Comparison of ENCODE assay signal across 9 mouse cellular contexts in genomic region chr14:119040253-119040652, GRCm38 (mm10). TPM values are rescaled to one million over a fixed set of nuclear protein-coding genes. Genes with fewer than 3 reads are reported as not detected.
A peak's percentile ranks its signal among the peaks of the same experiment; 100 is the strongest.
DNase-seq lines count a peak whose midpoint lies in the region; ATAC-seq and TF ChIP-seq lines count a peak whose summit lies in the region.
"Had no signal": no experiment of that assay in that cellular context is flagged by ENCODE, and none has a peak within 500 bp of the region (broad histone marks: within the 10 kb centered on the region; RNA-seq: fewer than 3 reads in every experiment).

No protein-coding gene starts in this region.

- TF ChIP-seq EP300 in heart, adult 2 months (IDR thresholded peaks at IDR 0.05; ENCODE audit: insufficient read depth, low read depth, low read length) = no peak

- H3K79me2 ChIP-seq in heart, adult 2 months (replicated peaks; ENCODE audit: control insufficient read depth, insufficient read depth, low read length) = no peaks in the 10 kb centered on the region

- no peak for TF ChIP-seq POLR2A in heart, adult 2 months (IDR thresholded peaks at IDR 0.05; ENCODE audit: insufficient read depth, low read depth, low read length)

- 71% methylated on average over 1 of the region's 1 CpGs for WGBS in heart, adult 2 months
- WGBS in hindbrain, postnatal 0 days = 57% methylated on average over 1 of the region's 1 CpGs

- H3K9ac ChIP-seq in heart, adult 2 months (ENCODE audit: low read depth, low read length) = no peak overlapping the region
- no peak overlapping the region for H3K9ac ChIP-seq in hindbrain, postnatal 0 days (replicated peaks; ENCODE audit: low read length)
- H3K9ac ChIP-seq: heart, embryonic 15.5 days had no signal

- H3K4me2 ChIP-seq in hindbrain, postnatal 0 days (ENCODE audit: low read depth, low read length) = no peak overlapping the region
- H3K4me2 ChIP-seq: heart, embryonic 15.5 days had no signal

- ATAC-seq in hindbrain, postnatal 0 days = 0 out of 2 replicates have a peak, but pooled peaks have one; percentile 47

- H3K27me3 ChIP-seq in heart, adult 2 months (ENCODE audit: control insufficient read depth, insufficient read depth, low read length) = no peaks in the 10 kb centered on the region
- no peaks in the 10 kb centered on the region for H3K27me3 ChIP-seq in hindbrain, postnatal 0 days (ENCODE audit: insufficient read depth, low read length)
- H3K27me3 ChIP-seq: heart, embryonic 15.5 days had no signal

- H3K4me1 ChIP-seq in heart, adult 2 months (ENCODE audit: control insufficient read depth, insufficient read depth, low read length) = no peaks in the 10 kb centered on the region
- no peaks in the 10 kb centered on the region for H3K4me1 ChIP-seq in hindbrain, postnatal 0 days (ENCODE audit: insufficient read depth, low read length)

- H3K4me3 ChIP-seq in heart, adult 2 months = no peak overlapping the region
- H3K4me3 ChIP-seq in hindbrain, postnatal 0 days (ENCODE audit: low read length) = no peak overlapping the region
- H3K4me3 ChIP-seq: heart, embryonic 15.5 days had no signal

- peak; percentile 74 for TF ChIP-seq CTCF in heart, adult 2 months (IDR thresholded peaks at IDR 0.05)
- peak; percentile 75 for TF ChIP-seq CTCF in hindbrain, postnatal 0 days (IDR thresholded peaks at IDR 0.05; ENCODE audit: low read depth)

- intact Hi-C loops in heart, adult 2 months (cut with DNase I) = loop anchor here (5.0 kb wide), 1 partner anchor 1022 kb away; no protein-coding TSS in a partner anchor
- intact Hi-C loops in heart, postnatal 25 days (cut with DNase I) = loop anchor here (5.0 kb wide), 2 partner anchors 812 to 1022 kb away; no protein-coding TSS in a partner anchor

- no peaks in the 10 kb centered on the region for H3K36me3 ChIP-seq in heart, adult 2 months (ENCODE audit: control insufficient read depth, insufficient read depth, low read length)
- H3K36me3 ChIP-seq in hindbrain, postnatal 0 days (ENCODE audit: insufficient read depth, low read length) = peaks cover 9% of the 10 kb centered on the region; the same call in 1 of the 2 replicates
- H3K36me3 ChIP-seq: heart, embryonic 15.5 days had no signal

- no peak overlapping the region for H3K27ac ChIP-seq in heart, adult 2 months
- no peak overlapping the region for H3K27ac ChIP-seq in hindbrain, postnatal 0 days
- H3K27ac ChIP-seq: heart, embryonic 15.5 days had no signal

- no peak for DNase-seq in heart, adult 2 months
- no peak for DNase-seq in heart, postnatal 25 days (ENCODE audit: low spot score)
- peak; percentile 58 to 60 for DNase-seq in right cerebral cortex, adult 2 months (ENCODE audit: low spot score in 2 of 2)
- DNase-seq in right cerebral cortex, postnatal 25 days = no peak
- peak; percentile 75 to 80 for DNase-seq in cerebellum, postnatal 14 days
- DNase-seq in hindbrain, postnatal 0 days (ENCODE audit: low spot score) = peak; percentile 71
- peak; percentile 54 for DNase-seq in lung, postnatal 36 days
- peak; percentile 18 to 41 for DNase-seq in urinary bladder, postnatal 36 days (ENCODE audit: low spot score in 2 of 2)

- no peaks in the 10 kb centered on the region for H3K9me3 ChIP-seq in hindbrain, postnatal 0 days (ENCODE audit: low read length)
- H3K9me3 ChIP-seq: heart, embryonic 15.5 days had no signal

RNA-seq across cellular contexts. Expression of gene Uggt2, which starts 59.0 kb away (rescaled TPM):
- 1 to 10 TPM; 5.6 to 5.7 TPM for total RNA-seq in heart, adult 2 months (2021)
- 4.1 and 8.3 TPM in 2 replicates for polyA plus RNA-seq in heart, adult 2 months (2012; rRNA removed)
- total RNA-seq in heart, postnatal 25 days (2021) = 1 to 10 TPM; 6.0 to 6.2 TPM
- 19.3 and 28.0 TPM in 2 replicates for total RNA-seq in hindbrain, postnatal 0 days (2014; rRNA removed)
- polyA plus RNA-seq in hindbrain, postnatal 0 days (2015; fragmentation: Nextera tagmentation; extraction: Ambion mirVana) = 13.2 and 14.2 TPM in 2 replicates

Comparison
In these comparisons a context has a peak if more than half of its experiments do, and no peak if none do; other contexts are left out.
1. DNase-seq: peak in right cerebral cortex, adult 2 months (2 of 2), cerebellum, postnatal 14 days (2 of 2), hindbrain, postnatal 0 days (single experiment), lung, postnatal 36 days (single experiment) and urinary bladder, postnatal 36 days (2 of 2); none in heart, adult 2 months (0 of 2), heart, postnatal 25 days (single experiment) and right cerebral cortex, postnatal 25 days (single experiment).